Mouse (Mus musculus) myocyte (in vitro differentiated cells): ENCODE measurements at regions not wholly inside any gene's neighbourhood (a gene's known extent, or its start where the extent isn't known, plus 50 kb on each side); places are given as distances from the start of the nearest gene placed in this dataset.

Experiments
- E2F4 ChIP-seq: IDR thresholded peaks from one replicate; pipeline ENCODE4 v1.6.1; 2011; ENCODE audit warnings: mild to moderate bottlenecking, control low read depth, moderate library complexity; ENCODE audit not compliant: insufficient read depth
- MAX ChIP-seq: IDR thresholded peaks from one replicate; pipeline ENCODE4 v1.6.1; 2011; ENCODE audit warnings: low read depth, mild to moderate bottlenecking, control low read depth
- MYOG ChIP-seq, 3 experiments: IDR thresholded peaks; one replicate each; pipeline ENCODE4 v1.6.1; 2011; ENCODE audit warnings: control low read depth in 2 of 3, low read depth in 2 of 3, mild to moderate bottlenecking in 2 of 3; ENCODE audit not compliant: insufficient read length in 2 of 3, control insufficient read depth in 1 of 3, insufficient read depth in 1 of 3
- POLR2A ChIP-seq: IDR thresholded peaks from one replicate; pipeline ENCODE4 v1.6.1; 2011; ENCODE audit warnings: low read depth, mild to moderate bottlenecking, control low read depth, moderate library complexity; ENCODE audit not compliant: insufficient read length
- SRF ChIP-seq: IDR thresholded peaks from one replicate; pipeline ENCODE4 v1.6.1; 2011; ENCODE audit warnings: low read depth; ENCODE audit not compliant: control insufficient read depth, insufficient read length
- USF1 ChIP-seq: IDR thresholded peaks from one replicate; pipeline ENCODE4 v1.6.1; 2011; ENCODE audit warnings: low read depth, mild to moderate bottlenecking, control low read depth, moderate library complexity

DNA sequence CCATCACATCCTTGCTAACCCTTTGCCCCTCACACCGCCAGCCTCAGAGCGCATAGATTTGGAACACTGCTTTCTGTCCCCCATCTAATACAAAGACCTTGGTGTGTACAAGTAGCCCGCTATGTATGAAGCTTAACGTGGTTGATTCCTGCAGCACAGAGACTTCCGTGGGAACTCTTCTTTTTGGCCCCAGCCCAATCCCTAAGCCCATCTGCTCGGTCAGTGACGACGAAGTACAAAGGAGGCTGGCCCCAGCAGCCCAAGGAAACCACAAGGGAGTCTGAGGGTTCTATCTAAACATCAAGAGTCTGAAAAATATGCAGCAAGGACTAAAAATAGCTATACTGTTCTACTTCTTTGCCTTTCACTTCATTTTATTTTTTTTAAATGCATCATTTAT lies 126.9 kb downstream of the Fam124b start:
- TF ChIP-seq E2F4 (no peak), MYOG (IDR thresholded peaks at IDR 0.05; ENCODE audit: control insufficient read depth in 1 of 3, insufficient read depth in 1 of 3, insufficient read length in 2 of 3, low read depth in 2 of 3) (no peak), SRF (no peak), POLR2A (no peak), USF1 (no peak), MAX (no peak)
